Mouse (Mus musculus) cerebellum, adult 9-10 months (tissue): ENCODE measurements around the gene Stk11.
A peak's percentile ranks its signal among the peaks of the same experiment; 100 is the strongest.
"Not testable (repeated sequence)": the region's sequence is repeated elsewhere in the genome, so short reads cannot be mapped to it uniquely, and the experiment has no call there.

ENCODE experiments used
- DNase-seq: peaks from one replicate; pipeline ENCODE4 v3.0.0; 2022

Stk11 gene

DNA sequence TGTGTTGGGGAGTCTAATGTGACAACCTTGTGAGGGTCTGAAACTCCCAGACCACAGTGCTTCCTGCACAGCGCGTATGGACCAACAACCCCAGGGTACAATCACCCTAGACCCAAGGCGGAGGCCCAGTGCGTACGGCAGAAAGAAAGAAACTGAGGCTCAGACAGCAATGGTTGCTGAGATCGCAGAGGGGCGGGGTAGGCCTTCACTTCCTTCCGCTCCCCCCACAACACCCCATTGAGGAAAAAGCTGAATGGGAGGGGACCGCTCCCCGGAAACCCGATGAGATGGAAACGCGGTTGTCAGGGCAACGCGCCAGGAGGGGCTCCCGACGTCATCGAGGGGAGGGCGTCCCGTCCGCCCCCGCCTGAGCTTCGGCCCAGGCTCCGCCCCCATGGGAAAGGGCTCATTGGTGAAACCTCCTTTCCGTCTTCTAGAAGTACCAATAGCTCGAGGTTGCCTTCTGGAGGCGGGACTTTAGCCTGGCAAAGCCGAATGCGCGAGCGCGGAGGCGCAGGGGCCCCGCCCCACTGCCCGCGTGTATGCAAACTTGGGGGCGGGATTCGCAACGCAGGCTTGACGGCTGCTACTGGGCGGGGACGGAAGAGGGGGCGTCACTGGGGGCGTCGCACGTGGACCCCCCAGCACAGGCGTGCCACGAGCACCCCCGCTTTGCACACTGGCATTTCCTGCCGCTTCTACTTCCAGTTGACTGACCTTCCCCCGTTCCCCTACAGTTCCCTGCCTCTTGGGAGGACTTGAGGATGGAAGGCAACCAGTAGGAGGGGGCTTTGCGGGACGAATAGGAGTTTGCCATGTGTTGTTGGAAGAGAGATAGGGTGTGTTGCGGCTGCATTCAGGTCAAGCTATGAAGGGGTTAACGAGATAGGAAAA, 44.2 kb downstream of the Stk11 start:
- peak; percentile 99 for DNase-seq

DNA sequence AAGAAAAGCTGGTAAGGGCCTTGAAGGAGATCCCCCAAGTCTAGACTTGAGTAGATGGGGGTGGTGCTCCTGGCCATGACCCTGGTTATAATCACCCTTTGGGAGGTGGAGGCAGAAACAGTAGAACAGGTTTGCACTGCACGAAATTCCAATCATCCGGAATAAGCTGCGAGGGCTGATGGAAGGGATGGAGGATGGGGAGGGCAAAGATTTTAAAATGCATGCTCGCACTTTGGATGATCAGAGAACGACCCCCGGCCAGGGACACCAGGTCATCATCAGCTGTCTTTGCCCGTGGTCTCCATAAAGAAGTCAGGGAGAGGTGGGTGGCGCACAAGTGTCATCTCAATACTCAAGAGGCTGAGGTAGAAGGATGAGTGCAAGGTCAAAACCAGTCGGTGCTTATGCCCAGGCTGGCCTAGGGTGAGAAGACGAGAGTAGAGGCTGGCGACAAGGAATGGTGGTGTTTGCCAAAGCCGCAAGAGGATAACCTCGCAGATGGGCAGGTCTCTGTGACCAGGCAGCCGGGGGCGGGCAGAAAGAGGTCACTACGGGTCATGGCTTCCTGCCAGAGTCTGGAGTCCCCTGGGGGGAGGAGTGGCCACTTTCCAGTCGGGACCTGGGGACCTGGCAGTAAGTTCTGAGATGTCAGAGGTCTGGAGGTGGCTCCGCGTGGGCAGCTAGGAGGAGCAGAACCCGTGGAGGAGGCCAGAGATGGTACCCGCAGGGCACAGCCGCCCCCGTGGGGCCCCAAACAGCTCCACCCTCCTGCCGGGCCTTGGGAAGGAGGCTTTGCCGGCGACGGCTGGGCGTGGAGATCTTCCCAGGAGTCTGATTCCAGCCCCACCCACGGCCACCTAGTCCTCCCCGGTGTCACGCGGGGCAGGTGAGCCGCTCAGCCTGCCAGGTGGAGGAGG, 45.1 kb downstream of the Stk11 start:
- DNase-seq = peak; percentile 87

DNA sequence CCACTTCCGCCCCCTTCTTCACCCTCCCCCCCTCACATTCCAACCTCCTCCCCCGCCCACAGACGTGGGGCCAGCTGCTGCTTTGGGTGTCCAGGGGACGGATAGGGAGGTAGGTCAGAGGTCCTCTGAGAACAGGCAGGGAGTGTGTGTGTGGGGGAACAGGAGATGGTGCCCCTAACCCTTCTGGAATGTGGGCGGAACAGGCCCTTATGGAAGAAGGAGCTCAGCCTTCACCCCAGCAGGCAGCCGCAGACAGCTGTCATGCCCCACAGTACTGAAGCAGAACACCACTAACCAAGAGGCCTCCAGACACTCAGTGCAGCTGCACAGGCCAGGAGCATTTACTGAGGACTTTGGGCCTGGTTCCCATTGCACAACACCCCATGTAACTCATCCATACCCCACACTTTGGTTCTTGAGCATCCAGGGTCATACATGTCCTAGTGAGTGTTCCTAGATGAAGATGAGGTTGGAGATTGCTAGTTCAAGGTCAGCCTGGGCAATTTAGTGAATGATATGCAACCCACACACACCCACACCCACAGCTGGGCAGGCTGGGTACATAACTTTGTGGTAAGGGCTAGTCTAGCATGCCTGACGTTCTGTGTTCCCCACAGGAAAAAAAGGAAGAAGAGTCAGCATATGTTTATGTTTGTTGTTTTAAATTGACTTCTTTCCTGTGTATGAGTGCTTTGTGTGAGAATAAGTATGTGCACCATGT, 46.1 kb downstream of the Stk11 start:
- no peak for DNase-seq

DNA sequence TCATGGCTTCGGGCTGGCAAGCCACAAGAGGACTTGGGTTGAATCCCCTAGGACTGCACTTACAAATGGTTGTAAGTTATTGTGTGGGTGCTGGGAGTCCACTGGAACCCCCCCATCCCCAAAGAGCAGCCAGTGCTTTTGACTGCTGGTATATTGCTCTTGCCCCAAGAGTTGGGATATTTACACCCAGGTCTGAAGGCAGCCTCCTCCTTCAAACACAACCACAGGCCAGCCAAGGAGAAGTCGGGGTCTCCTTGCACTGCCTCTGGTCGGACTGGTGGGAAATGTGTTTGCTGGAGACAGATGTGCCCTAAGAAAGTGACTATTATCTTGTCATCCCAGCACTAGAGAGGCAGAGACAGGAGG, 46.6 kb downstream of the Stk11 start:
- no peak for DNase-seq

DNA sequence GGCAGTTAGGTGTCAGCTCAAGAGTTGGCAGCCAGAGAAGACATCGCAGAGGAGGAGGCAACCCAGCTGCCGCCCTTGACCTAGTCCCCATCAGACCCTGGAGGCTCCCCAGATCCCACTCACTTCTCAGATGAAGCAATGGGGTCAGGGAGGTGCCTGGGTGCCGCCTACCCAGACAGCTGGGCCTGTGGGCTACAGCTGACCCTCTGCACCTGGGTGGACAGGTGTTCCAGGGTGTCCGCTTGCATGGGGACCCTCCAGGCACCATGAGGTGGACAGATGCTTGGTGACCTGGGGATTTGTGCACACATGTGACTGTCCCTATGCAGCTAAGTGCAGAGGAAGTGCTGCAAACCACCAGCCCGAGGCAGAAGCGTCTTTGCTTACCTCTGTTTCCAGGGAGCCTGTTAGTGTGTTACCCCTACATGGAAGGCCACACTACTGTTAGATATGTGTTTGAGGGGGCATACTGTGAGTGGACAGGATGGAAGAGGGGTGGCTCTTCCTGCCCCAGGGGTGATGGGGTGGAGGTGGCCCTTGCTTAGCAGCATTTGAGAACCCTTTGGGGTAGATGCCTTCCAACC, 47.2 kb downstream of the Stk11 start:
- no peak for DNase-seq

DNA sequence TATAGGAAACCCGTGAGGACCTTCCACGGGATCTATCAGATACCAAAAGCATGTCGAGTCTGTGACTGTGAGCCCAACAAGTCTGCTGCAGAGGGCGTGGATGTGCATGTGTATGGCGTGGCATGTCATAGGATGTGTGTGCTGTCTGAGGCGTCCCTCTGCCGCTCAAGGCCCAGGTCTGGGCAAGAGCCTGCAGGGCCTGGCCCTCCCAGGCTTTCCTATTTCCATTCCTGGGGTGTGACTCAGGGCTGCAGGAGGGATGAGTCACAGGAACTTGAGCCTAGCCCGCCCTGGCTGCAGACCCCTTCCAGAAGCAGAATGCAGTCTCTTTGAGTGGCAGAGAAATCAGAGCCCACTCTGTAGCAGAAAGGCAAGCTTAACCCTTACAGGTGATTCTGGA, 48.1 kb downstream of the Stk11 start:
- no peak for DNase-seq

DNA sequence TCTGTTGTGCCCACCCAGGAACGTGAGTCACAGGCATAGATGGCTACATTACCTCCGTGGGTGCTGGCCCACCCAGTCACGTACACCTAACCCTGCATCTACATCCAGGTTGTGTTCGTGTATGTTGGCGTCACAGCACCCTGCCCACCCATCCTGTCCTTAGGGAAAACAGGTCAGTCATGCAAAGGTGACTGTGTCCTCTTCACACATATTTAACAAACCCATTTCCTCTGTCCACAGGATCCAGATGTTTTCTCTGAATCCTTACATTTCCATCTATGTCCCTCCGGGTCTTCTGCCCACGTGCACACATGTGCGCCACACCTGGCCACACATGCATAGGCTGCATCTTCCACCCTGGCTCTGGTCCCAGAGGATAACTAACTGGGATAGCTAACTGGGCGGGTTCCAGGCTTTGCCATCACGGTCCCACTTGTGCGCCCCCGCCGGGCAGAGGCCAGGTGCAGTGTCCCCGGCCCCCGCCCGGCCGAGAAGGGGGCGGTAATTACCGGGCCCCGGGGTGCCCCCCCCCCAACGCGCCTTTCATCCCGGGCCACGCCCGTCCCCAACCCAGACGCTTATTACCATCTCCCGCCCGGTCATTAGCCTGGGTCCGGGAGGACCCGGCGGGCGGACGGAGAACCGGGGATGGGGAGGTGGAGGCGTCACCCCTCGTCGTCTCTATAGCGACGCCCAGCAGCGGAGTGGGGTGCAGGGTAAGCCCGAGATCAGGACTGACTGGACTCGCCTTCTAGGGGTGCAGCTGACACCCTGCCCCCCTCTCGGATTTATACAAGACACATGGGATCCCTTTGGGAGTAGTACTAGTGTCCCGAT, 48.8 kb downstream of the Stk11 start:
- DNase-seq = peak; percentile 83

DNA sequence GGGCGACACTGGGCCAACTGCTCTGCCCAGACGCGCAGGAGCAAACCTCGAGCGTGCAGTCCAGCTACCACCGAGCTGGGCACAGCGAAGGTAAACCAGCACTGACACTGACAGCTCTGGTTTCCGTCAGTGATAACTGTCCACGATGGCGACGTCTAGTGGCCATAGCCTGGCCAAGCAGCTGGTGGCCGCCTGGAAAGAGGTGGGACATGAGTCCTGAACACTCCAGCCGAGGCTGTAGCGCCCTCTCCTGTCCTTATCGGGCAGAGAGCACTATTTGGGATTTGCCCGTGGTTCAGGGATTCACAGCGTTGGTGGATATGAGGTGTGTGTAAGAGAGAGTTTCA, 49.4 kb downstream of the Stk11 start:
- DNase-seq = peak; percentile 99

DNA sequence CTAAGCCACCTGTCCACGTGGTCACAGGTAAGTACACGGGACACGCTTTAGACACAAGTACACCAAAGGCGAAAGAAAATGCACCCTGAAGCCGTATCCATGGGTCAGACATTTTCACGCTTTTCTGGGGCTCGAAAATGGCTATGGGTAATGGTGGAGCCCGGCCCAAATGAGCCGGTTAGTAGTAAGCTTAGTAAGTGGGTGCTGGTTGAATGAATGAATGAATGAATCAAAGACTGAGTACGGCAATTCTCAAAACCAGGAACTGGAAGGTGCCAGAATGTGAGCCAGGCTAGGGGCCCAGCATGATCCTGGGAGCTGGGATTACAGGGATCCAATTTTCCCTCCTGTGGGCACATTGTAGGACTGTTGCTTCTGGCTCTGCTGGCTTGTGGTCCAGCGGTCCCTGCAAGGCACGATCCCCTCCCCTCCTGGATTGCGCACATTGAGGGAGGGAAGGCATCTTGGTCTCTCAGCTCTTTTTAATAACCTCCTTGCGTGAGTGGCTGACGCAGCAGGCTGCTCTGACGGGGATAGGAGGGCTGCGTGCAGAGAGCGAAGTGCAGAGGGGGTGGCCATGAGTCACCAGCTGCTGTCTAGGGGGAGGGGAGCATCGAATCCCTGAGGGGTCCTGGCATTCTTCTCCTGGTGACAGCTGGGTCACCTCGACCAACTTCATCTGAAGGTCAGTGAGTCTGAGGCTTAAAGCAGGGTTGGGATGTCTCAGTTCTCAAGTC, 50.0 kb downstream of the Stk11 start, which contains the start of gene Cirbp:
Gene Cirbp, plus strand, starts transcription at position 594 of the 737 bp plus-strand sequence.
- peak; percentile 78 for DNase-seq

DNA sequence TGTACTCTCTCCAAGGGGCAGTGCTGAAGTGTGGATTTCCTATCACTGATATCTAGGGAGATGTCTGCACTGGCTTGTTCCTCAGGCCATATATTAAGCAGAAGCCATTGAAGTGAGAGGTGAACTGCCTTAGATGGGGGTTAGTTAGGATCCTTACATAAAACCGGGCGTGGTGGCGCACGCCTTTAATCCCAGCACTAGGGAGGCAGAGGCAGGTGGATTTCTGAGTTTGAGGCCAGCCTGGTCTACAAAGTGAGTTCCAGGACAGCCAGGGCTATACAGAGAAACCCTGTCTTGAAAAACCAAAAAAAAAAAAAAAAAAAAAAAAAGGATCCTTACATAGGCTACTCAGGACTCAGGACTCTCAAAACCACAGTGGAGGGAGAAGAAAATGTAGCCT, 50.5 kb downstream of the Stk11 start:
- not testable (repeated sequence) for DNase-seq

DNA sequence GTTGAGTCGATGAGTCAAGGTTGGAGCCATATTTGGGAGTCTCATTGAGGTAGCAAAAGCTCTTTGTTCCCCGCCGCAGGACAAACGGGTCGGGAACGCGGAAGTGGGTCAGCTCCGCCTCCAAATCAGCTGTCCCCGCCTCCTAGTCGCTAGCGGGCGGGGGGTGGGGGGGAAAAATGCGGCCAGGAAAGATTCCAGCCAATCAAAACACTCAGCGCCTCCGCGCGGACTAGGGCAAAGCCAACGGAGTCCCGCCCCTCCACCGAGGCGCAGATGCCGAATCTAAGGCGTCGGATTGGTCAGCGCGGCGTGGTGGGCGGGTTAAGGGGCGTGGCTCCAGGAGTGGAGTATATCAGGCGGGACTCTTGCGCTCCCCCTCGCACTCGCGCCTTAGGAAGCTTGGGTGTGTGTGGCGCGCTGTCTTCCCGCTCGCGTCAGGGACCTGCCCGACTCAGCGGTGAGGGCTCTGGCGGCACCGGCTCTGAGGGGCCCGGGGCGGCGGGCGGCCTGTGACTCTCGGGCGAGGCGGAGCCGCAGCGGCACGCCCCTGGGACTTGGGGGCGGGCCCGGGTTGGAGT, 51.9 kb downstream of the Stk11 start:
- peak; percentile 99 for DNase-seq

DNA sequence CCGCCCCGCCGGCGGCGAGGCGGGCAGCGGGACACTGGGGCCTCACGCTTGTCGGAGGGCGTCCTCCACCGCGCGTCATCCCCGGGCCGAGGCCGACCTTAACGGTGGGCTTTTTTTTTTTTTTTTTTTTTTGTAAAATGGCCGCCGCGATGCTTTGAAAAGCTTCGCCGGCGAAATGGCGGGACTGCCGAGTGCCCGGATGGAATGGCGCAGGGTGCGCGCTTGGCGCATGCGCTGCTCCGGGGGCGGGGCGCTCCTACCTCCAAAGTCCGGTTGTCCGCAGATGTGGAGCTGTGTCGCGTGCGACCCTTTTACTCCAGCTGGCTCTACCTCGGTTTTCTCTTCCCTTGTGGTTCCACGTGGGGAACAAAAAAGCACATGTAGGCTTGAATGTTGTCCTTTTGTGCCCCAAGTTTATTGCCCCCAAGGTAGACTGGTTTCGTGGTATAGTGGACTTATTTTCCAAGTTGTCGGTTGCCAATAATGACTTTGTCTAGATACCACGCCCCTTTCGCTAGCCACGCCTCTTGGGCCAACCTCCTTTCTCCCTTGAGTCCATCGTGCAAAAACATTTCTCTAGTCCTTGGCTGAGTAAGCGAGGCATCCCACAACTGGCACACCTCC, 52.5 kb downstream of the Stk11 start:
- peak; percentile 94 for DNase-seq

DNA sequence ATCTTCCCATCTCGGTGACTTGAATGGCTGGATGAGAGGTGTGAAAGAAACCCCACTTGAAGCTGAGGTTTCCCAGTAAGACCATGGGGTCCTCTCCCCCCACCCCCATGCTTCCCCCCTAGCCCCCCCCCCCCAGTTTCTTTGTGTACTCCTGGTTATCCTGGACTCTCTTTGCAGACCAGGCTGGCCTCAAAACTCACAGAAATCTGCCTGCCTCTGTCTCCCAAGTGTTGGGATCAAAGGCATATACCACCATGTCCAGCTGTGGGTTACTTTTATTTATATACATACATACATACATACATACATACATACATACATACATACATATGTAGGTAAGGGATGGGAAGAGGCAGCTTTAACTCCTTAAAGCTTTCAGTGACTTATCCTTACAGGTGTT, 53.5 kb downstream of the Stk11 start:
- DNase-seq = peak; percentile 63

DNA sequence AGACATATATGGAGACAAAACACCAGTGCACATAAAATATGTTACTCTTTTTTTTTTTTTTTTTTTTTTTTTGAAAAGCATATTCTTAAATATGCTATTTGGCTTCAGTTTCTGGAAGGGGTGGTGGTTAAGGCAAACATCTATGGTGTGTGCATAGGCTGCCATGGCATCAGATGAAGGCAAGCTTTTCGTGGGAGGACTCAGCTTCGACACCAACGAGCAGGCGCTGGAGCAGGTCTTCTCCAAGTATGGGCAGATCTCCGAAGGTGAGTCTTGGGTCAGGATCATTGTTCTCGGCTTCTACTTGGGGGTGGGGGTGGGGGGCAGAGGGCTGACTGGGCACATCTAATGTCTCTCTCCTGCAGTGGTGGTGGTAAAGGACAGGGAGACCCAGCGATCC, 54.0 kb downstream of the Stk11 start:
- DNase-seq = peak; percentile 53

DNA sequence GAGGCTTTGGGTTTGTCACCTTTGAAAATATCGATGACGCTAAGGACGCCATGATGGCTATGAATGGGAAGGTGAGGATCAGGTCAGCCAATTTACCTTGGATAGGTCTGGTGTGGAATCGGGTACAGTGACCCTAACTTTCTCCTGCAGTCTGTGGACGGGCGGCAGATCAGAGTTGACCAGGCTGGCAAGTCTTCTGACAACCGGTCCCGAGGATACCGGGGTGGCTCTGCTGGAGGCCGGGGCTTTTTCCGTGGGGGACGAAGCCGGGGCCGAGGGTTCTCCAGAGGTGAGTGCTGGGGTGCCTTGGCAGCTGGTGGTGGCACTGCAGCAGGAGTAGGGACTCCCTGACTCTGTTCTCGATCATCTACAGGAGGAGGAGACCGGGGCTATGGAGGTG, 54.4 kb downstream of the Stk11 start:
- DNase-seq = peak; percentile 64

DNA sequence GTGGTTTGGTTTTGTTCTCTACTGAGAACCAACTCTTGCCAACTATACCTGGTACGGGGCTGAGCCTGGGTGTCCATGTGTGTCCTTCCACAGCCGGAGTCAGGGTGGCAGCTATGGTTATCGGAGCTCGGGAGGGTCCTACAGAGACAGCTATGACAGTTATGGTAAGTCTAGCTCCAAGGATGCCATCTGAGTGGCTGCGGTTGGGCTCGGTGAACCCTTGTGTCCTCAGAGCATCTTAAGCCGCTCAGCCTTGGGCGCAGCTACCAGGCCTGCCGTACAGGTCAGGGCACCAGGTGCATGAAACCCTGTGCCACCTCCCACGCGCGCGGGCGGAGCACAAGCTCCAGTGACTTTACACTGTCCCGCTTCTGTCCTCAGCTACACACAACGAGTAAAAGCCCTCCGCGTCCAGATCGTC, 55.0 kb downstream of the Stk11 start:
- DNase-seq = peak; percentile 64

DNA sequence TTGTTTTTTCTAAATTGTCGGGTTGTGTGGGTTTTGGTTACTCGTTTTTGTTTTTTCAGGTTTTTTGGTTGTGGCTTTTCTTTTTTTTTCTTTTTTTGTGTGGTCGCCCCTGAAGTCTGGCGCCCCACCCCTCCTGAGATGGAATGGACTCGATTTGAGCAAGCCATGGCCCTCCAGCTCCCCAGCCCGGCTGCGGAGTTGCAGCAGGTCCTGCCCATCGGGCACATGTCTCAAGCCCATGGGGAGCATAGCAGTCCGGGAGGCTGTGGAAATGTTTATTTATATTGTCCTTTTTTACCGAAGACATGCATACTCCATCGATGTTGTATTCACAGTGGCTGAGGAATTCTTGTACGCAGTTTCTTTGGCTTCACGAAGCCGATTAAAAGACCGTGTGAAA, 55.6 kb downstream of the Stk11 start:
- no peak for DNase-seq

DNA sequence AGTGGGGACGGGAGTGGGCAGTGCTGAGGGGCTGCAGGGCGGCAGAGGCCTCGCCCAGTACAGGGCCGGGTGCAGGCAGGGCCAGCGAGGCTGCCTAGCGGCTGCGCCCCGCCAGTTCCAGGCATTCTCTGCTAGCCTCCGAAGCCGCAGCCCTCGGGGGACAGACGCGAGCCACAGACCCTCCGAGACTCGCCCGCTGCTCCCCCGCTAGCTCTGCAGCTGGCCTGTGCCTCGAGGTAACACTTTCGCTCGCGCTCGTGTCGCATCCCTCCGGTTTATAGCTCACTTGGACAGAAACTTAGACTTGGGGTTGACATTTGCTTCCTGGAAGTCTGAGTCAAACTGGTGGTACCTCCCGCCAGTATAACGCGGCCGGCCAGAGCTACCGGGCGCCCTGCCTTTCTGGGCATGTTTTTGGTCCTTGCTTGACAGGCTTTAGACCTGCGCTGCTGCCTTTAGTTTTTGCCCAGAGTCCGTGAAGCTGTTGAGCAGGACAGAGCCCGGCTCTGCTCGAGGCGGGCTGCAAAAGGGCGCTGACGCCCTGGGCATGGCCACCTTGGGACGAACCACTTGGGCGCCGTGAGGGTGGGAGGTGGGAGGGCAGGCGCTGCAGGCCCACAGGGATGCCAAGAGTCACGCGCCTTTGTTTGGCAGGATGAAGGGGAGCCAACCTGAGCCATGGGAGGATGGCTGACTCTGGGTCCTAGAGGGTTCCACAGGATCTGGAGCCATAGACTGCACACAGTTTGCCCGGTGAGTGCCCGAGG, 56.3 kb downstream of the Stk11 start:
- peak; percentile 67 for DNase-seq

DNA sequence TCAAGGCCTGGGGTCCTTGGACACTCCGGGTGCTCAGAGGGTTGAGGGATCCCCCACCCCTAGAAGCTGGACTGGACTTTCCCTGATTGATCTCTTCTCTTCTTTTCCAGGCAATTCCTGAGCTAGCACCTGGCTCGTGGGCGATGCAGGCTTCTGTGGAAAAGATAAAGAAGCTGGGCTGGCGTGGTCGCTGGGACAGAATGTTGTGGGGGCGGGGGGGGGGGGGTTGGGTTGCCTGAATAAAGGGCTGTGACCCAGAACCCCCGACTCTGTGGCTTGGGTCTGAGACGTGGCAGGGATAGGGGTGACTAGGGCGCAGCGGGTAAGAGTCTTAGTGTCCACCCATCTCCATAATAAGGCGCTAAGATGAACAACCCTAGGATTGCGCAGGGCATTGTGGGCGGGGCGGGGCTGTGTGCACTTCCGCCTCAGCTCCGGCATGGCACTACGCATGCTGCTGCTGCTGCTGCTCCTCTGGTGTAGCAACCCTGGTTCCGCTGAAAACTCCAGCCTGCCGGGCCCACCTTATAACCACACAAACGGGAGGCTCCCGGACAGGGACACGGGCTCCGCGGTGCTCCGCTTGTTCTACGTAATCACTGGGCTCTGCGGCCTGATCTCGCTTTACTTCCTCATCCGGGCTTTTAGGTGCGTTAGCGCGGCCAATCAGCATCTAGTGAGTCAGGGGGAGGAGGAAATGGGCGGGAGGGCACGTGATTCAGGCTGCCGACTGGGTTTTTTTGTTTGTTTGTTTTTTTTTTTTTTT, 57.1 kb downstream of the Stk11 start, which contains the start of gene 1600002K03Rik:
Gene 1600002K03Rik, plus strand, starts transcription at position 418 of the 766 bp plus-strand sequence.
- DNase-seq = peak; percentile 90
